Mouse (Mus musculus) heart, adult 2 months (tissue): ENCODE measurements around the gene Gm10577.

ENCODE experiments used
- CTCF ChIP-seq: fragments of 200-600 bp; IDR thresholded peaks from 2 replicates; pipeline ENCODE4 v1.8.1; 2022; ENCODE audit warnings: antibody characterized with exemption, mild to moderate bottlenecking, moderate library complexity
- EP300 ChIP-seq: fragments of 200-500 bp; IDR thresholded peaks from 2 replicates; pipeline ENCODE4 v1.6.1; 2011; ENCODE audit warnings: low read depth, low read length, control low read depth; ENCODE audit not compliant: insufficient read depth
- POLR2A ChIP-seq: fragments of 200-500 bp; IDR thresholded peaks from 2 replicates; pipeline ENCODE4 v1.6.1; 2011; ENCODE audit warnings: mild to moderate bottlenecking, low read depth, low read length, control low read depth; ENCODE audit not compliant: insufficient read depth

DNA sequence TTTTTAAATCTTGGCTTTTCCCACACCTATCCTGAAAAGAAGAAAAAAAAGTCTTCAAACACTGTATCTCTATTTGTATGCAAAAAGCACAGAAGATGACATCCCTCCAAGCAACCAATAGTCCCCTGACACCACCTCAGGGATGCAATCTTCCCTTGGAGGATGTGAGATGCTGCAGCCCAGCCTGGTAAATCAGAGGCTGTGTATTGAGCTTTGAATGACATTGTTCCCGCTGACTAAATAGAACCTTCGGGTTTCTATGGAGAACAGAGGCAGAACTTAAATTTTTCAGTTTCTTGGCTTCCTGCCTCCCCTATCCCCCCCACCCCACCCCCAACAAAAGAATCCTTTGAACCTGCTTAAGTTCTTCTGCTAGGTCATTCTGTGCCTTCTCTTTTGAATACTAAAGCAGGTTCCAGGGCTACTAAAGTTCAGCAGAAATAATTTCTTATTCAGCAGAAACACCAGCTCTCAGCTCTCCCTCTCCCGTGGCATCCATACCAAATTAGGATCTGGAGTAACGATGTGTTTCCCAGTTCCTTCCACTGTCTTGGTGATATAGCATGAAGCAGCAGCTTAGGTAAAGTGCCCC, 24.3 kb downstream of the Gm10577 start:
- TF ChIP-seq CTCF, result no peak
- TF ChIP-seq EP300, result no peak
- TF ChIP-seq POLR2A, result no peak
